Mouse (Mus musculus) MEL (cell line): ENCODE data around the gene Nelfb.

Source experiments
- EP300 ChIP-seq, 2 experiments: IDR thresholded peaks; 2 replicates each; pipeline ENCODE4 v1.6.1; 2011; ENCODE audit warnings: improper control_type of control experiment in 2 of 2, low read length in 2 of 2, low read depth in 1 of 2, mild to moderate bottlenecking in 1 of 2
- MAX ChIP-seq: IDR thresholded peaks from 2 replicates; pipeline ENCODE4 v1.6.1; 2011; ENCODE audit warnings: low read length, improper control_type of control experiment
- MAZ ChIP-seq: IDR thresholded peaks from 2 replicates; pipeline ENCODE4 v1.6.1; 2012; ENCODE audit warnings: low read depth, mild to moderate bottlenecking, inconsistent platforms, low read length, improper control_type of control experiment
- POLR2A ChIP-seq, 2 experiments: IDR thresholded peaks; 2 replicates each; pipeline ENCODE4 v1.6.1; 2011 to 2012; ENCODE audit warnings: low read length in 2 of 2, mild to moderate bottlenecking in 2 of 2, control low read depth in 1 of 2, improper control_type of control experiment in 1 of 2, low read depth in 1 of 2, moderate library complexity in 1 of 2; ENCODE audit not compliant: control insufficient read depth in 1 of 2, insufficient read depth in 1 of 2, poor library complexity in 1 of 2
- USF1 ChIP-seq: IDR thresholded peaks from 2 replicates; pipeline ENCODE4 v1.6.1; 2014; ENCODE audit warnings: low read depth, mild to moderate bottlenecking, inconsistent platforms, low read length, improper control_type of control experiment, moderate library complexity

GRCm38 (mm10) chr2:25195211-25196156, 15.8 kb downstream of the Nelfb start:
- peak in 1 of 2 experiments; percentile 33; a peak in 1 of 4 replicates for TF ChIP-seq EP300 (IDR thresholded peaks at IDR 0.05; ENCODE audit: low read depth in 1 of 2, low read length in 2 of 2)
- peak; percentile 45 to 76 for TF ChIP-seq POLR2A (IDR thresholded peaks at IDR 0.05; ENCODE audit: control insufficient read depth in 1 of 2, insufficient read depth in 1 of 2, low read depth in 1 of 2, low read length in 2 of 2, poor library complexity in 1 of 2)
- TF ChIP-seq MAX = peak; percentile 91
- TF ChIP-seq MAZ = no peak
- TF ChIP-seq USF1 = peak; percentile 95
